ENCODE assay signal across 9 mouse cellular contexts in the genomic region with DNA sequence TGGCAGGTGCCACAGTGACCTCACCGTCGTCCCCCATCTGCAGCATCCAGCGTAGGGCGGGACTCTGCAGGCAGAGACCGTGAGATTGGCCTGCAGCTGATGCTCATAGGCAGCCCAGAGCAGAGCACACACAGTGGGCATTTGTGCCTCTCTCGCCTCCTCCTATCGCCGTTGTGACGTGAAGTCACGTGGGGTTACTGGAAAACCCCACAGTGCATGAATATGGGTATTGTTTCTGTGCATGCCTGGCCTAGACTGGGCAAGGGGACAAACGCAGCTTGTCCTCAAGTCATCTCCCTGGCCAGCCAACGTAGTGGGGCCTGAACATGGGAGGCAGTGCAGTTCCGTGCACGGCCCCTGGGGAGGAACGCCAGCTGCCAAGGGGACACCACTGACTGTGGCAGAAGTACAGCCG. TPM values are rescaled to one million over a fixed set of nuclear protein-coding genes. Genes with fewer than 3 reads are reported as not detected.
A peak's percentile ranks its signal among the peaks of the same experiment; 100 is the strongest.
DNase-seq lines count a peak whose midpoint lies in the region; ATAC-seq lines count a peak whose summit lies in the region.
"Had no signal": no experiment of that assay in that cellular context is flagged by ENCODE, and none has a peak within 500 bp of the region (broad histone marks: within the 10 kb centered on the region; RNA-seq: fewer than 3 reads in every experiment).

No protein-coding gene starts in this region.

- no peaks in the 10 kb centered on the region; the same call in 1 of the 2 replicates for H3K36me3 ChIP-seq in kidney, embryonic 14.5 days (ENCODE audit: control insufficient read depth, insufficient read depth, low read length)
- 0 out of 2 replicates have a peak, but pooled peaks cover 4% of the 10 kb centered on the region for H3K36me3 ChIP-seq in intestine, embryonic 14.5 days (ENCODE audit: control insufficient read depth, insufficient read depth, low read length)

- H3K9ac ChIP-seq in kidney, embryonic 14.5 days (ENCODE audit: low read depth, low read length): no peak overlapping the region
- H3K9ac ChIP-seq in intestine, embryonic 14.5 days (ENCODE audit: low read length): no peak overlapping the region
- H3K9ac ChIP-seq: liver, embryonic 15.5 days had no signal

- 77% methylated on average over 16 of the region's 16 CpGs for WGBS in kidney, embryonic 14.5 days
- WGBS in intestine, embryonic 14.5 days: 76% methylated on average over 16 of the region's 16 CpGs

- no peaks in the 10 kb centered on the region for H3K27me3 ChIP-seq in kidney, embryonic 14.5 days (ENCODE audit: control insufficient read depth, insufficient read depth, low read length)
- no peaks in the 10 kb centered on the region for H3K27me3 ChIP-seq in intestine, embryonic 14.5 days (replicated peaks; ENCODE audit: control insufficient read depth, insufficient read depth, low read length)
- H3K27me3 ChIP-seq: liver, embryonic 15.5 days had no signal

- no peak overlapping the region for H3K27ac ChIP-seq in kidney, embryonic 14.5 days (ENCODE audit: low read depth, low read length)
- no peak overlapping the region; the same call in 1 of the 2 replicates for H3K27ac ChIP-seq in intestine, embryonic 14.5 days (ENCODE audit: low read depth)
- H3K27ac ChIP-seq: liver, embryonic 15.5 days had no signal

- no peaks in the 10 kb centered on the region for H3K9me3 ChIP-seq in kidney, embryonic 14.5 days (ENCODE audit: control insufficient read depth, low read length)
- no peaks in the 10 kb centered on the region for H3K9me3 ChIP-seq in intestine, embryonic 14.5 days (ENCODE audit: control insufficient read depth, low read length)
- H3K9me3 ChIP-seq: liver, embryonic 15.5 days had no signal

- no peak for DNase-seq in kidney, postnatal 36 days
- peak; percentile 14 for DNase-seq in cerebellum, adult 11 months
- no peak for DNase-seq in intestine, embryonic 14.5 days (ENCODE audit: low spot score)
- peak; percentile 44 to 53 for DNase-seq in spleen, adult 18-20 months
- no peak for DNase-seq in ovary, adult 18-20 months (ENCODE audit: low spot score)

- peaks cover 7% of the 10 kb centered on the region; the same call in 1 of the 2 replicates for H3K4me1 ChIP-seq in kidney, embryonic 14.5 days (ENCODE audit: control insufficient read depth, insufficient read depth, low read length)
- peaks cover 9% of the 10 kb centered on the region; the same call in 1 of the 2 replicates for H3K4me1 ChIP-seq in intestine, embryonic 14.5 days (replicated peaks; ENCODE audit: control insufficient read depth, insufficient read depth, low read length)

- no peak overlapping the region for H3K4me3 ChIP-seq in kidney, embryonic 14.5 days (ENCODE audit: low read length)
- H3K4me3 ChIP-seq in intestine, embryonic 14.5 days (ENCODE audit: low read depth, low read length): no peak overlapping the region
- H3K4me3 ChIP-seq: liver, embryonic 15.5 days had no signal

- H3K4me2 ChIP-seq in kidney, embryonic 14.5 days (replicated peaks; ENCODE audit: low read depth, low read length): no peak overlapping the region
- no peak overlapping the region for H3K4me2 ChIP-seq in intestine, embryonic 14.5 days (ENCODE audit: low read length)
- H3K4me2 ChIP-seq: liver, embryonic 15.5 days had no signal

- peak; percentile 53; the same call in 1 of the 2 replicates for ATAC-seq in kidney, embryonic 14.5 days (ENCODE audit: low FRiP score, low TSS enrichment)
- peak; percentile 83 for ATAC-seq in frontal cortex, adult (ENCODE audit: low TSS enrichment)
- ATAC-seq in intestine, embryonic 14.5 days (replicated peaks; ENCODE audit: low FRiP score, low TSS enrichment, low read depth): peak; percentile 87
- ATAC-seq in megakaryocyte-erythroid progenitor cell, adult 5-6 weeks (replicated peaks; ENCODE audit: low FRiP score, low TSS enrichment, poor library complexity, severe bottlenecking): peak; percentile 57

RNA-seq across cellular contexts. Expression of a gene that starts 27.3 kb away (rescaled TPM):
- 116 and 118 TPM in 2 replicates for polyA plus RNA-seq in kidney, embryonic 14.5 days (2014; fragmentation: Nextera tagmentation; extraction: Ambion mirVana)
- polyA plus RNA-seq in intestine, embryonic 14.5 days (2014; fragmentation: Nextera tagmentation; extraction: Ambion mirVana): 162 and 185 TPM in 2 replicates
- 9.5 and 11.8 TPM in 2 replicates for total RNA-seq in megakaryocyte-erythroid progenitor cell, adult 5-6 weeks (2014; fragmentation: Nextera tagmentation)
- 34.1 and 40.0 TPM in 2 replicates for total RNA-seq in megakaryocyte-erythroid progenitor cell, adult 5-6 weeks (2017)

Comparison
In these comparisons a context has a peak if more than half of its experiments do, and no peak if none do; other contexts are left out.
1. DNase-seq: peak in cerebellum, adult 11 months (single experiment) and spleen, adult 18-20 months (2 of 2); none in kidney, postnatal 36 days (0 of 2), intestine, embryonic 14.5 days (single experiment) and ovary, adult 18-20 months (single experiment).
2. Peak in every context shown above with its lines, with median percentiles within 50 percentile points of each other: ATAC-seq.